In genomic region chr6:83115011-83115671, GRCm38 (mm10) we compare ENCODE assay signal across 8 mouse cellular contexts. TPM values are rescaled to one million over a fixed set of nuclear protein-coding genes. Genes with fewer than 3 reads are reported as not detected.
DNase-seq lines count a peak whose midpoint lies in the region; ATAC-seq and TF ChIP-seq lines count a peak whose summit lies in the region.

Mogs (plus strand) TSS chr6:83115496.

- H3K36me3 ChIP-seq in hindbrain, embryonic 10.5 days: peaks cover 46% of the 10 kb centered on the region
- no peaks in the 10 kb centered on the region for H3K36me3 ChIP-seq in lung, postnatal 0 days (ENCODE audit: insufficient read depth, low read length)

- H3K4me1 ChIP-seq in hindbrain, embryonic 10.5 days (replicated peaks): peaks cover 56% of the 10 kb centered on the region
- H3K4me1 ChIP-seq in lung, postnatal 0 days (ENCODE audit: insufficient read depth, low read depth, low read length): peaks cover 6% of the 10 kb centered on the region

- H3K4me2 ChIP-seq in lung, postnatal 0 days (replicated peaks; ENCODE audit: low read depth, low read length): peak within 1 kb of the TSS; percentile 93

- H3K9me3 ChIP-seq in hindbrain, embryonic 10.5 days: no peaks in the 10 kb centered on the region
- no peaks in the 10 kb centered on the region for H3K9me3 ChIP-seq in lung, postnatal 0 days (ENCODE audit: low read length)

- TF ChIP-seq EP300 in lung, postnatal 0 days (IDR thresholded peaks at IDR 0.05): no peak

- peak; percentile 73 for TF ChIP-seq CTCF in lung, postnatal 0 days (IDR thresholded peaks at IDR 0.05)

- WGBS in hindbrain, embryonic 10.5 days: 2% methylated on average over 58 of the region's 58 CpGs
- under 1% methylated on average over 58 of the region's 58 CpGs for WGBS in lung, postnatal 0 days

- peak within 1 kb of the TSS; percentile 92 for H3K27ac ChIP-seq in hindbrain, embryonic 10.5 days
- H3K27ac ChIP-seq in lung, postnatal 0 days (ENCODE audit: low read length): peak within 1 kb of the TSS; percentile 88

- H3K27me3 ChIP-seq in hindbrain, embryonic 10.5 days (ENCODE audit: insufficient read depth, poor library complexity, severe bottlenecking): no peaks in the 10 kb centered on the region
- H3K27me3 ChIP-seq in lung, postnatal 0 days (replicated peaks; ENCODE audit: insufficient read depth, low read length): no peaks in the 10 kb centered on the region

- DNase-seq in MN1 (ENCODE audit: low spot score): peak; percentile 94
- peak; percentile 91 for DNase-seq in cerebellum, adult 9-11 months
- peak in 1 of 2 experiments; percentile 92 for DNase-seq in frontal cortex, adult 2 months (ENCODE audit: extremely low spot score in 1 of 2, low spot score in 1 of 2)
- peak; percentile 94 for DNase-seq in hindbrain, embryonic 10.5 days (ENCODE audit: low spot score)
- DNase-seq in layer of hippocampus, adult 9-11 months: peak; percentile 91
- peak; percentile 96 for DNase-seq in lung, postnatal 0 days (ENCODE audit: low spot score)
- DNase-seq in ovary, postnatal 10 days (ENCODE audit: low spot score): peak; percentile 83
- DNase-seq in thymus, postnatal 10 days (ENCODE audit: low spot score in 2 of 2): peak; percentile 85 to 89

- H3K4me3 ChIP-seq in hindbrain, embryonic 10.5 days: peak within 1 kb of the TSS; percentile 89
- peak within 1 kb of the TSS; percentile 67 for H3K4me3 ChIP-seq in lung, postnatal 0 days (ENCODE audit: low read depth, low read length)

- H3K9ac ChIP-seq in lung, postnatal 0 days (replicated peaks; ENCODE audit: low read depth): peak within 1 kb of the TSS; percentile 55

- peak; percentile 97 for ATAC-seq in lung, postnatal 0 days

RNA-seq across cellular contexts. Expression of gene Mogs, which starts in this region (rescaled TPM):
- polyA plus RNA-seq in frontal cortex, adult 2 months (2012; rRNA removed): 30.6 and 31.6 TPM in 2 replicates
- 37.9 and 40.0 TPM in 2 replicates for polyA plus RNA-seq in hindbrain, embryonic 10.5 days (2016; fragmentation: Nextera tagmentation; extraction: Ambion mirVana)
- 21.6 and 23.5 TPM in 2 replicates for polyA plus RNA-seq in lung, postnatal 0 days (2015; fragmentation: Nextera tagmentation; extraction: Ambion mirVana)
